8 mouse cellular contexts compared by ENCODE assay signal in genomic region chr14:59988860-59989259, GRCm38 (mm10).
DNase-seq lines count a peak whose midpoint lies in the region.

No protein-coding gene starts in this region.

- intact Hi-C loops in left cerebral cortex, postnatal 4 days (cut with DNase I) = no loop called here
- intact Hi-C loops in left cerebral cortex, postnatal 25 days (cut with DNase I) = no loop called here

- peak; percentile 30 for DNase-seq in embryo, embryonic 10 days (ENCODE audit: low spot score)
- DNase-seq in embryo, embryonic 9.5 days (ENCODE audit: extremely low spot score) = no peak
- DNase-seq in left cerebral cortex, postnatal 4 days = peak; percentile 10
- DNase-seq in left cerebral cortex, postnatal 25 days (ENCODE audit: low spot score in 2 of 2) = no peak
- peak; percentile 36 for DNase-seq in ES-CJ7 (ENCODE audit: low read depth, low spot score)
- peak; percentile 15 for DNase-seq in lung, postnatal 14 days
- DNase-seq in Muller cell, postnatal 12 days (ENCODE audit: inconsistent ontology term) = no peak
- DNase-seq in right cerebral cortex, adult 2 months (ENCODE audit: low spot score in 2 of 2) = no peak

Comparison
In these comparisons a context has a peak if more than half of its experiments do, and no peak if none do; other contexts are left out.
1. DNase-seq: peak in embryo, embryonic 10 days (single experiment), left cerebral cortex, postnatal 4 days (single experiment), ES-CJ7 (single experiment) and lung, postnatal 14 days (single experiment); none in embryo, embryonic 9.5 days (single experiment), left cerebral cortex, postnatal 25 days (0 of 2), Muller cell, postnatal 12 days (single experiment) and right cerebral cortex, adult 2 months (0 of 2).